Mouse (Mus musculus) stomach, embryonic 16.5 days (tissue): ENCODE results near the gene Atp23. TPM values are rescaled to one million over a fixed set of nuclear protein-coding genes. Genes with fewer than 3 reads are reported as not detected.

Experiments
- ATAC-seq: fragments of 200-750 bp; cut with Nextera tagmentation; 2 replicates; pipeline ENCODE4 v1.8.0; 2017; ENCODE audit warnings: moderate number of reproducible peaks, moderate TSS enrichment; ENCODE audit not compliant: insufficient read depth, low FRiP score
- H3K27ac ChIP-seq: fragments of 300-500 bp; sonication (generic); 2 replicates; pipeline ENCODE4 v1.5.1; 2014; ENCODE audit warnings: low read length
- H3K27me3 ChIP-seq: fragments of 300-500 bp; sonication (generic); 2 replicates; pipeline ENCODE4 v1.6.1; 2014; ENCODE audit warnings: low read length, control low read depth, mixed read lengths; ENCODE audit not compliant: control insufficient read depth, insufficient read depth
- H3K36me3 ChIP-seq: fragments of 300-500 bp; sonication (generic); 2 replicates; pipeline ENCODE4 v1.6.1; 2014; ENCODE audit warnings: low read length; ENCODE audit not compliant: control insufficient read depth, insufficient read depth
- H3K4me1 ChIP-seq: fragments of 300-500 bp; sonication (generic); 2 replicates; pipeline ENCODE4 v1.6.1; 2014; ENCODE audit warnings: low read length, control low read depth, mixed read lengths; ENCODE audit not compliant: control insufficient read depth, insufficient read depth
- H3K4me2 ChIP-seq: fragments of 300-500 bp; sonication (generic); 2 replicates; pipeline ENCODE4 v1.6.1; 2014; ENCODE audit warnings: low read depth, low read length, mixed read lengths
- H3K4me3 ChIP-seq: fragments of 300-500 bp; sonication (generic); replicated peaks from 2 replicates; pipeline ENCODE4 v1.5.1; 2014; ENCODE audit warnings: mild to moderate bottlenecking, low read length
- H3K9ac ChIP-seq: fragments of 300-500 bp; sonication (generic); 2 replicates; pipeline ENCODE4 v1.6.1; 2014; ENCODE audit warnings: low read length
- H3K9me3 ChIP-seq: fragments of 300-500 bp; sonication (generic); replicated peaks from 2 replicates; pipeline ENCODE4 v1.6.1; 2016; ENCODE audit warnings: low read length, control low read depth; ENCODE audit not compliant: control insufficient read depth
- WGBS: fragments of 180-500 bp; shearing (Covaris S2); extraction: QIAGEN DNeasy Blood & Tissue Kit; methylation state at CpG from one replicate; pipeline ENCODE4 v1.1.7; 2014; 5-methylcytosine and 5-hydroxymethylcytosine counted together
- polyA plus RNA-seq: library from polyadenylated mRNA; unstranded; fragments of >200 nt; fragmentation: Nextera tagmentation; extraction: Ambion mirVana; gene quantifications from 2 replicates; pipeline ENCODE4 v1.2.1, GENCODE M21; 2015

Atp23 gene
- polyA plus RNA-seq, 1 experiment from 2014 or later, result 12.0 TPM

- Histone ChIP-seq H3K27me3 (no peaks in the 10 kb centered on the region), H3K27ac (peak overlapping the region; percentile 99), H3K4me3 (no peak overlapping the region), H3K4me2 (peak overlapping the region; percentile 35; the same call in 1 of the 2 replicates), H3K9ac (peak overlapping the region; percentile 49), H3K4me1 (peaks cover 65% of the 10 kb centered on the region), H3K36me3 (no peaks in the 10 kb centered on the region), H3K9me3 (no peaks in the 10 kb centered on the region)
- ATAC-seq, result peak; percentile 31; the same call in 1 of the 2 replicates
- 38% methylated on average over 8 of the region's 8 CpGs for WGBS
These were observed 30.1 kb upstream of the Atp23 start for GRCm38 (mm10) chr10:126931123-126931759.

DNA sequence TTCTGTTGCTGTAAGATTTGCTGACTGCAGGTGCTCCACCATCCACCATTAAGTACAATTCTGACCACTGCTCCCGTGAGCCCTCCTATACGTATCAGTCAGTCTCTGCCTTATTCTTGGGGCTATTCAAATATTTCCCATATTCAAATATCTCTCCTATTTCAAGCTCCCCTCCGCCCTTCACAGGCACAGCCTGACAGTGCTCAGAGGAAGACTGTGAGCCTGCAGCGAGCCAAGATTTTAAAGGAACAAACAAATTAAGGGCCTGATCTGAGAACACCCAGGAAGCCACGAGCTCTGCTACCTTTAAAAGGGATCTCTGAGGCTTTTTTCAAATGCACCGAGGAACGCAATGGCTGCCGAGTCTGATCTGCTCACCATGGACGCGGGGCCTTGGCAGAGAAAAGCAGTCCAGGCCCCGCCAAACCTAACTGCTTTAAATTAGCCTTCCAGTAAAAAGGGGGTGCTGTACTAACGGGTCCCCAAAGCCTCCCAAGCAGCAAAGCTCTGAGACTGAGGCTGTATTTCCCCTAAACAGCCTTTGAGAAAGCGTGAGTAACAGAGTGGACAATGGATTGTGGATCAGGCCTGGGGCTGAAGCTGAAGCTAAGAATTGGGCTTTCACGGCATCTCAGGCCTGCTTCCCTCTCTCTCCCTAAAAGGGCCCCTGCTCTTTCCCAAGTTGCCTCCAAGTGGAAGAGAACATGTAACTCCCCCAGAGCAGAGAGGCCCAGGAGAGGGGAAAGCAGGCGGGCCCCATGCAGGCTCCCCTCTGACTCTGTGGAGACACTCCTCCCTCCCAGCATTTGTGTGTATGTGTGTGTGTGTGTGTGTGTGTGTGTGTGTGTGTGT is 29.3 kb upstream of the Atp23 start:
- ATAC-seq, result peak; percentile 75; the same call in 1 of the 2 replicates
- H3K27me3 ChIP-seq, result no peaks in the 10 kb centered on the region
- 18% methylated on average over 15 of the region's 15 CpGs for WGBS
- no peaks in the 10 kb centered on the region for H3K9me3 ChIP-seq
- peak overlapping the region; percentile 12 for H3K4me3 ChIP-seq
- H3K27ac ChIP-seq, result peak overlapping the region; percentile 99
- H3K4me1 ChIP-seq, result peaks cover 58% of the 10 kb centered on the region
- peak overlapping the region; percentile 70 for H3K9ac ChIP-seq
- no peaks in the 10 kb centered on the region for H3K36me3 ChIP-seq
- peak overlapping the region; percentile 47 for H3K4me2 ChIP-seq

DNA sequence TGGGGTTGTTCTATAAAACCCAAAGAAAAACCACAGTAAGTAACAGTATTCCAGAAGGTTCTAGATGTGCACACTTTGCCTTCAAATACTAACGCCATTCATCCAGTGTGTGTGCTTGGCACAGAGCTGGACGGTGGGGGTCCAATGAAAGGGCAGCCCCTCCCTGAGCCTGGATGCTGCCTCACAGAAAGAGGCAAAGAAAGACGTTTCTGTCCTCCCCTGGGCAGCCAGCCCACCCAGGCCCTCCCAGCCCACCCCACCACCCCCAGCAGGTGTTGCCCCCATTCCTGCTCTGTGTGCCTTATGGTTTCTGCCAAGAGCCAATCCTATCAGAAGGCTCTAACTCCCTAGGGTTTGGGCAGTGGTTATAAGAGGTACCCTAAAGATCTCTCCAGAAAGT is 28.4 kb upstream of the Atp23 start:
- no peak for ATAC-seq
- 38% methylated on average over 3 of the region's 3 CpGs for WGBS
- peak overlapping the region; percentile 99 for H3K27ac ChIP-seq
- H3K4me3 ChIP-seq, result no peak overlapping the region; the same call in 1 of the 2 replicates
- no peaks in the 10 kb centered on the region for H3K9me3 ChIP-seq
- H3K36me3 ChIP-seq, result no peaks in the 10 kb centered on the region
- H3K27me3 ChIP-seq, result no peaks in the 10 kb centered on the region
- H3K4me1 ChIP-seq, result peaks cover 49% of the 10 kb centered on the region
- H3K4me2 ChIP-seq, result peak overlapping the region; percentile 93; the same call in 1 of the 2 replicates
- H3K9ac ChIP-seq, result peak overlapping the region; percentile 85

DNA sequence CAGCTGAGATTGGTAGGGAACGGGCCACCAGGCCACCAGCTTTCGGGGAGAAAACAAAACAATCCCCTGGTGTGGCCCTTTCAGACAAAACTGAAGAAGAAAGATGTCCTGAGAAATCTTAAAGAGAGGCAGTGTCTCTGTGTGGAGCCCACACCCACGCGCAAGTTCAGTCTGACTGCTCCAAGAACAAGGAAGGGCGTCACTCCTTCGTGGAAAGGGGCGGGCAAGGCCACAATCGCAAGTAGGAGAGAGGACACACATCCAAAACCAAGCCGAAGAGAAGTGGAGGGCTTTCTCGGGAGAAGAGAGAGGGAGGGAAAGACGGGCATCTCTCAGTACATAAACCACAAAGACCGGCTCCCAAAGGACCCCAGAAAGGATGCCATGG is 27.7 kb upstream of the Atp23 start:
- Histone ChIP-seq H3K36me3 (no peaks in the 10 kb centered on the region), H3K4me2 (peak overlapping the region; percentile 93), H3K9ac (peak overlapping the region; percentile 85), H3K4me1 (peaks cover 42% of the 10 kb centered on the region), H3K27ac (peak overlapping the region; percentile 99), H3K9me3 (no peaks in the 10 kb centered on the region), H3K27me3 (no peaks in the 10 kb centered on the region), H3K4me3 (peak overlapping the region; percentile 59)
- 18% methylated on average over 12 of the region's 12 CpGs for WGBS
- no peak for ATAC-seq

- Histone ChIP-seq H3K4me3 (peak overlapping the region; percentile 59), H3K4me1 (peaks cover 42% of the 10 kb centered on the region), H3K9ac (peak overlapping the region; percentile 85), H3K27ac (peak overlapping the region; percentile 99), H3K36me3 (no peaks in the 10 kb centered on the region), H3K4me2 (peak overlapping the region; percentile 93), H3K9me3 (no peaks in the 10 kb centered on the region), H3K27me3 (no peaks in the 10 kb centered on the region)
- peak; percentile 73 for ATAC-seq
- WGBS, result under 1% methylated on average over 39 of the region's 39 CpGs
These were observed 27.1 kb upstream of the Atp23 start for GRCm38 (mm10) chr10:126928011-126928818.

GRCm38 (mm10) chr10:126927101-126927961 is 26.2 kb upstream of the Atp23 start:
- H3K9ac ChIP-seq, result peak overlapping the region; percentile 85
- H3K36me3 ChIP-seq, result no peaks in the 10 kb centered on the region
- H3K9me3 ChIP-seq, result no peaks in the 10 kb centered on the region
- peak overlapping the region; percentile 93 for H3K4me2 ChIP-seq
- peak overlapping the region; percentile 59; the same call in 1 of the 2 replicates for H3K4me3 ChIP-seq
- H3K4me1 ChIP-seq, result peaks cover 42% of the 10 kb centered on the region
- H3K27me3 ChIP-seq, result no peaks in the 10 kb centered on the region
- 23% methylated on average over 11 of the region's 11 CpGs for WGBS
- ATAC-seq, result no peak
- H3K27ac ChIP-seq, result peak overlapping the region; percentile 99

- no peak overlapping the region for H3K4me2 ChIP-seq
- H3K27me3 ChIP-seq, result no peaks in the 10 kb centered on the region
- H3K9me3 ChIP-seq, result no peaks in the 10 kb centered on the region
- no peak overlapping the region for H3K4me3 ChIP-seq
- no peak for ATAC-seq
- no peak overlapping the region for H3K27ac ChIP-seq
- H3K36me3 ChIP-seq, result no peaks in the 10 kb centered on the region
- H3K9ac ChIP-seq, result no peak overlapping the region
- peaks cover 33% of the 10 kb centered on the region for H3K4me1 ChIP-seq
These were observed 24.2 kb upstream of the Atp23 start for GRCm38 (mm10) chr10:126925391-126925790.

DNA sequence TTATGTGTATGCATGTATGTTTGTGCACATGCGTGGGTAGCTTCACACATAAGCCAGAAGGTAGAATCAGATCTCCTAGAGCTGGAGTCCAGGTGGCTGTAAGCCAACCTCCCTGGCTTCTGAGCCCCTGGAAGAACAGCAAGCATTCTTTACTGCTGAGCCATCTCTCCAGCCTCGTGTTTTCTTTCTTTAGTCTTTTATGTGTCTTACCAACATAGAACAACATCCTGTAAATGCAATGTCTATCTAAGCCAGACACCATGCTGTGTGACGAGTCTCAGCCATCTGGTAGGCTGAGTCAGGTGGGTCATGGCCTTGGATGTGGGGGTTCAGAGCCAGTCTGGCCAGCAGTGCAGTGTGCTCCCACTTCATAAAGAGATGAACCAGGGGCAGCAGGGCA is 22.9 kb upstream of the Atp23 start:
- WGBS, result 43% methylated on average over 3 of the region's 3 CpGs
- Histone ChIP-seq H3K4me3 (no peak overlapping the region), H3K4me1 (peaks cover 20% of the 10 kb centered on the region), H3K27me3 (no peaks in the 10 kb centered on the region), H3K9ac (0 out of 2 replicates have a peak overlapping the region, but pooled peaks have one; percentile 17), H3K4me2 (no peak overlapping the region), H3K27ac (peak overlapping the region; percentile 10; the same call in 1 of the 2 replicates), H3K36me3 (no peaks in the 10 kb centered on the region), H3K9me3 (0 out of 2 replicates have a peak, but pooled peaks cover 8% of the 10 kb centered on the region)
- no peak for ATAC-seq
